Mouse (Mus musculus): ENCODE measurements around the gene Hemgn. TPM values are rescaled to one million over a fixed set of nuclear protein-coding genes. Genes with fewer than 3 reads are reported as not detected.

Hemgn gene
- total RNA-seq, 2 experiments from 2014 or later = not detected

GRCm38 (mm10) chr4:46369070-46369469 lies 44.2 kb downstream of the Hemgn start:
- intact Hi-C loops (cut with DNase I; ENCODE audit: low total_unique reads) = no loop called here
- no peak for DNase-seq

GRCm38 (mm10) chr4:46367487-46367959 lies 45.8 kb downstream of the Hemgn start:
- DNase-seq = no peak
- intact Hi-C loops (cut with DNase I; ENCODE audit: low total_unique reads) = no loop called here

DNA sequence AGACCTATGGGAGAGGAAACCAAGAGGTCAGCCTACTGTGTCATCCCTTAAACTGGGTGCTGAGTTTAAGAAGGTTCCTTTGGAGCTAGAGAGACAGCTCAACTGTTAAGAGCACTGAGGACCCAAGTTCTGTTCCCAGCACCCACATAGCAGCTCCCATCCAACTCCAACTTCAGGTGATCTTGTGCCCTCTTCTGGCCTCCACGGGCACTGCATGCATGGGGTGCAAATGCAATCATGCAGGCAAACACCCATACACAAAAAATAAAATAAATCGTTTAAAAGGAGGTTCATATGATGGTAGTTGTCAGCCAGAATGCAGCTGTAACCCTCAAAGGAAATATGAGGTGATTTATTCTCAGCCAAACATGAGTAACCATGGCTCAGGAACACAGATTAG lies 48.9 kb downstream of the Hemgn start:
- DNase-seq = no peak
- intact Hi-C loops (cut with DNase I; ENCODE audit: low total_unique reads) = no loop called here

GRCm38 (mm10) chr4:46361258-46361657 lies 52.0 kb downstream of the Hemgn start:
- intact Hi-C loops (cut with DNase I; ENCODE audit: low total_unique reads) = no loop called here
- DNase-seq = no peak

GRCm38 (mm10) chr4:46359539-46360253 lies 53.6 kb downstream of the Hemgn start:
- no peak for DNase-seq
- intact Hi-C loops (cut with DNase I; ENCODE audit: low total_unique reads) = no loop called here

DNA sequence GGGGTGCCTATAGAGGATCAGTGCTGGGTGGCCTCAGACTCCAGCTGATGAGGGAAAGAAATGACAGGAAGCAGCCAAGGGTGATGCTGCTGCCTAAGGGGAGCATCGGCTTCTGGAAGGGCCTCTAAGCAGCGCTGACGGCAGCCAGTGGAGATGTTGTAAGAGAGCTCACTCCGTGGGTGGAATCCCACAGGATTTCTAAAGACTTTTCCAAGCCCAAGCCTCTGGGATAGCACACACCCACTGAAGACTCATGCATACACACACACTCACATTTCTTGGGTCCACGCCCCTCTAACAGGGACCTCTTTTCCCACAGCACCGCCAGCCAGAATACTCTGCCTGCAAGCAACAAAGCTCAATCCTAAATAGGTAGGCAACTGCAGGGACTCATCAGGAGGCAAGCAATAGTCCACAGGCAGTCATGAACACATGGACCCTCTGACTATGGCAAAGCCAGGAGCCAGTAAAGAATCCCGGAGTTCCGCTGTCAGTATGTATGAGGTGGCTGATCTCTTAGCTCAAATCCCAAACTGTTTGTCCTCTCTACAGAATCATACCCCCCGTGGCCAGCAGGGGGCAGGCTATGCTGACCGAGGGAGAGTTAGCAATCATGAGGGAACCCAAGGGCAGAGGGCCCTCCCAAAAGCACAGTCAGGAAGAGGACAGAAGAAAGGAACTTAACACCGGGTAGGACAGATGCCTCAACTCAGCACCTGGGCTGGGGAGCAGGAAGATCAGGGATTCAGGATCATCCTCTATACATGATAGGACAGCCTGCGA lies 56.8 kb downstream of the Hemgn start:
- peak; percentile 69 for DNase-seq
- intact Hi-C loops (cut with DNase I; ENCODE audit: low total_unique reads) = no loop called here

- no peak for DNase-seq
- intact Hi-C loops (cut with DNase I; ENCODE audit: low total_unique reads) = no loop called here
Measured at GRCm38 (mm10) chr4:46353045-46353444, 60.3 kb downstream of the Hemgn start.

- intact Hi-C loops (cut with DNase I; ENCODE audit: low total_unique reads) = loop anchor here (10.0 kb wide), 1 partner anchor 145 kb away; no protein-coding TSS in a partner anchor
- no peak for DNase-seq
Measured at GRCm38 (mm10) chr4:46349530-46349929, 63.8 kb downstream of the Hemgn start.

DNA sequence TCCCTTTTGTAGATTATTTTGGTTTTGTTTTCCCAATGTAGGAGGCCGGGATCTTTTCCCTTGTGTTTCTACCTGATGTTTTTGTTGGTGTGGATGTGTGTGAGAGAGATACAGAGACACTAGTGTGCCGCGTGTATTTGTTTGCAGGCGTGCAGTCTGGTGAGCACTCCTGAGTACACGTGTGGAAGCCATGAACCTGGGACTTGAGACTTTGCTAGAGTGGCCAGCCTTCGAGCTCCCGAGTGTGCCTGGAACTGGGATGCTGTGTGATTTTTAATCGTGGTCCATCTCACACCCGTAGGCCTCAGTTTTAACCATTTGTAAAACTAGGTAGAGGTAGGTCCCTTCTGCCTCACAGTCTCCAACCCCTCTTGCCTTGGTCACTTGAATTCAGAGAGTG lies 64.4 kb downstream of the Hemgn start:
- intact Hi-C loops (cut with DNase I; ENCODE audit: low total_unique reads) = loop anchor here (10.0 kb wide), 1 partner anchor 144 kb away; no protein-coding TSS in a partner anchor
- no peak for DNase-seq

DNA sequence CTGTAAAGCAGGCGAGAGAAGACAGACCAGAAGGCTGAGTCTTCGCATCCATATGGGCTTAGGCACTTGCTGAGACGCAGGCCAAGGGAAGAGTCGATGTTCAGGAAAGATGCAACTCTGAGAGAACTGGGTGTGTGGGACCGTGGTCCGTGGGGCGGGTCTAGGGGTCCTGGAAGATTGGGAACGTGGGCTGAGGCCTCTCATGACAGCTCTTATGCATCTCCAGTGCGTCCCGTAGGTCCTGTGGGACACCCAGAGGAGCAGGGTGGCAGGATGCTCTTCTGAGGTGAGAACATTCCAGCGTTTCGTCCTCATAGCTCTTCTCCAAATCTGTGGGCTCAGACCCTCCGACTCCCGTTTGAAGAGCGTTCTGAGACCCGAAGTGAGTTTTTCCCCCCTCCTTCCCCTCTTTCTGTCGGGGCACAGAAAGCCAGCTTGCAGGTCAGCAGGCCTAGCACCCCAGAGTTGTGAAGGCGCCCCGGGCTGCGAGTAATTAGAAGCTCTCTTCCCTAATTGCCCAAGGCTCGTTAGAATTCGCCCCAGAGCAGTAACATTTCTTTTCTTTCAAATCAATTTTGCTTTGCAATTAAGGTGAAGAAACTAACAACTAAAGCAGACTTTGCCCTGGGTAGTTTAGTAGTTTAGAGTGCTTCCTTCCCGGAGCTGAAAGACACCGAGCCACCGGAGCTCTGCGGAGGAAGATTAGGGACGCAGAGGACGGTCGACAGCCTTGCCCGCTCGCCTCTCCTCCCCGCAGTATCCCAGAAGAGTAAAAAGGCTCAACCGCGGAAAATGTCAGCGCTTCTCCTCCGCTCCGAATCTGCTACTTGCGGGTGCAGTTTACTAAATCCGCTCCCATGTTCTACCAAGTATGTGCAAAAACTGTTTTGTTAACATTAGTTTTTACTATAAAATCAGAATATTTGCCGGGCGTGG lies 65.5 kb downstream of the Hemgn start:
- DNase-seq = no peak
- intact Hi-C loops (cut with DNase I; ENCODE audit: low total_unique reads) = loop anchor here (10.0 kb wide), 1 partner anchor 143 kb away; no protein-coding TSS in a partner anchor

- no peak for DNase-seq
- intact Hi-C loops (cut with DNase I; ENCODE audit: low total_unique reads) = loop anchor here (10.0 kb wide), 1 partner anchor 142 kb away; no protein-coding TSS in a partner anchor
Measured at GRCm38 (mm10) chr4:46347141-46347540, 66.2 kb downstream of the Hemgn start.

DNA sequence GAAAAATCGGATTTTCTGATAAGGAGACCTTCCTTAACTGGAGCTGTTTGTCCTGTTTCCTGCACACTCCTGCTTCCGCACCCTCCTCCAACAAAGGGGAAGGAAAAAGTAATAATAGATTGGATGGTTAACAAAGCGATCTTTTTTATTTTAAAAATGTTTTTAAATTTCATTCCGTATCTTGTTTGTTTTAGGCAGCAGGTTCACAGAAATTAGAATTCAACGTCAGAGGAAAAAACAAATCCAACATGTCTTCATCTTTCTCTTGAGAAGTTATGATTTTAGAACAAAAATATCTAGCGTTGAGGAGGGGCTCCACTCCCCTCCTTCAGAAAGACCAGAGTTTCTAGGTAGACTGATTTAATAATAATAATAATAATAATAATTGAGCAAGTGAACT lies 67.1 kb downstream of the Hemgn start:
- no peak for DNase-seq
- intact Hi-C loops (cut with DNase I; ENCODE audit: low total_unique reads) = loop anchor here (10.0 kb wide), 1 partner anchor 141 kb away; no protein-coding TSS in a partner anchor

DNA sequence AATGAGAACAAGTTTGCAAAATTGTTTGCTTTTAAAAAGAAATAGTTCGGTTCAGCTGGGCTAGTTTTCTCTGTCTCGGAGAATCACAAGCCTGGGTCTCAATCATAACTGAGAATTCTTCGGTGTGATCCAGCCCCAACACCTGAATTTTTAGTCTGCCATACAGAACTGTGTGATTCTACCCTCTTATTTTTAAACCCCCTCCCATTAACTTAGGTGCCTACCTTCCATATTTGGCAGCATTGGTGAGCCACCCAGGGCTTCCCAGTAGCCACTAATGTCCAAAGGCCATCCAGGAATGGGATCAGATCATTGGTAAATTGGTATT lies 67.6 kb downstream of the Hemgn start:
- intact Hi-C loops (cut with DNase I; ENCODE audit: low total_unique reads) = loop anchor here (10.0 kb wide), 1 partner anchor 141 kb away; no protein-coding TSS in a partner anchor
- no peak for DNase-seq

GRCm38 (mm10) chr4:46345056-46345772 lies 68.1 kb downstream of the Hemgn start:
- DNase-seq = no peak
- intact Hi-C loops (cut with DNase I; ENCODE audit: low total_unique reads) = loop anchor here (10.0 kb wide), 1 partner anchor 140 kb away; no protein-coding TSS in a partner anchor

DNA sequence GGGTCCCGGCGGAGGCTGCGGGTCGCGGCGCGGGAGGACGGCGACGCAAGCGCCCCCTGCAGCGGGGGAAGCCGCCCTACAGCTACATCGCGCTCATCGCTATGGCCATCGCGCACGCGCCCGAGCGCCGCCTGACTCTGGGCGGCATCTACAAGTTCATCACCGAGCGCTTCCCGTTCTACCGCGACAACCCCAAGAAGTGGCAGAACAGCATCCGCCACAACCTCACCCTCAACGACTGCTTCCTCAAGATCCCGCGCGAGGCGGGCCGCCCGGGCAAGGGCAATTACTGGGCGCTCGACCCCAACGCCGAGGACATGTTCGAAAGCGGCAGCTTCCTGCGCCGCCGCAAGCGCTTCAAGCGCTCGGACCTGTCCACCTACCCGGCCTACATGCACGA lies 69.0 kb downstream of the Hemgn start:
- DNase-seq = no peak
- intact Hi-C loops (cut with DNase I; ENCODE audit: low total_unique reads) = loop anchor here (10.0 kb wide), 1 partner anchor 139 kb away; no protein-coding TSS in a partner anchor

Measured in gastrocnemius, postnatal 14 days (tissue).